Mouse (Mus musculus) liver, adult 2 months (tissue): ENCODE data around the gene Phactr3. TPM values are rescaled to one million over a fixed set of nuclear protein-coding genes. Genes with fewer than 3 reads are reported as not detected.

Experiments
- DNase-seq: peaks from one replicate; pipeline ENCODE4 v3.0.0-alpha.2; 2011; ENCODE audit warnings: low read depth, low spot score; ENCODE audit errors: extremely low read depth
- H3K27ac ChIP-seq: fragments of 200-500 bp; replicated peaks from 2 replicates; pipeline ENCODE4 v1.5.1; 2012; ENCODE audit warnings: low read depth, mild to moderate bottlenecking, control low read depth, inconsistent platforms, low read length; ENCODE audit not compliant: insufficient read depth
- H3K27me3 ChIP-seq: fragments of 200-500 bp; 2 replicates; pipeline ENCODE4 v1.6.1; 2012; ENCODE audit warnings: mild to moderate bottlenecking, moderate library complexity, low read length, inconsistent platforms; ENCODE audit not compliant: control insufficient read depth, insufficient read depth
- H3K36me3 ChIP-seq: fragments of 200-500 bp; 2 replicates; pipeline ENCODE4 v1.6.1; 2012; ENCODE audit warnings: low read length, inconsistent platforms; ENCODE audit not compliant: control insufficient read depth, insufficient read depth
- H3K4me1 ChIP-seq: fragments of 200-500 bp; 2 replicates; pipeline ENCODE4 v1.6.1; 2011; ENCODE audit warnings: low read length; ENCODE audit not compliant: control insufficient read depth, insufficient read depth
- H3K4me3 ChIP-seq: fragments of 200-500 bp; 2 replicates; pipeline ENCODE4 v1.5.1; 2011; ENCODE audit warnings: low read depth, mild to moderate bottlenecking, control low read depth, low read length, moderate library complexity; ENCODE audit not compliant: insufficient read depth
- H3K79me2 ChIP-seq: fragments of 200-500 bp; 2 replicates; pipeline ENCODE4 v1.6.1; 2012; ENCODE audit warnings: inconsistent platforms, mild to moderate bottlenecking, low read length, moderate library complexity; ENCODE audit not compliant: control insufficient read depth, insufficient read depth
- H3K9ac ChIP-seq: fragments of 200-500 bp; 2 replicates; pipeline ENCODE4 v1.6.1; 2012; ENCODE audit warnings: low read depth, mild to moderate bottlenecking, control low read depth, inconsistent platforms, low read length
- CTCF ChIP-seq: fragments of 200-500 bp; IDR thresholded peaks from 2 replicates; pipeline ENCODE4 v1.5.1; 2011; ENCODE audit warnings: low read depth, low read length, control low read depth
- POLR2A ChIP-seq: fragments of 200-500 bp; IDR thresholded peaks from 2 replicates; pipeline ENCODE4 v1.6.1; 2011; ENCODE audit warnings: low read length, control low read depth; ENCODE audit not compliant: insufficient read depth; ENCODE audit errors: extremely low read depth
- WGBS: fragments of 180-500 bp; shearing (Covaris S2); methylation state at CpG from one replicate; pipeline ENCODE4 v1.1.7; 2018; 5-methylcytosine and 5-hydroxymethylcytosine counted together
- polyA plus RNA-seq: library from polyadenylated mRNA; depleted of rRNA; stranded (reverse); fragments of >200 nt; gene quantifications from 2 replicates; pipeline ENCODE4 v1.2.3, GENCODE M21; 2012
- total RNA-seq: library from RNA; depleted of rRNA; stranded (reverse); fragments of >200 nt; gene quantifications from 2 replicates; pipeline ENCODE4 v1.2.3, GENCODE M21; 2014

The Phactr3 gene
- total and polyA plus RNA-seq, 2 experiments = not detected

DNA sequence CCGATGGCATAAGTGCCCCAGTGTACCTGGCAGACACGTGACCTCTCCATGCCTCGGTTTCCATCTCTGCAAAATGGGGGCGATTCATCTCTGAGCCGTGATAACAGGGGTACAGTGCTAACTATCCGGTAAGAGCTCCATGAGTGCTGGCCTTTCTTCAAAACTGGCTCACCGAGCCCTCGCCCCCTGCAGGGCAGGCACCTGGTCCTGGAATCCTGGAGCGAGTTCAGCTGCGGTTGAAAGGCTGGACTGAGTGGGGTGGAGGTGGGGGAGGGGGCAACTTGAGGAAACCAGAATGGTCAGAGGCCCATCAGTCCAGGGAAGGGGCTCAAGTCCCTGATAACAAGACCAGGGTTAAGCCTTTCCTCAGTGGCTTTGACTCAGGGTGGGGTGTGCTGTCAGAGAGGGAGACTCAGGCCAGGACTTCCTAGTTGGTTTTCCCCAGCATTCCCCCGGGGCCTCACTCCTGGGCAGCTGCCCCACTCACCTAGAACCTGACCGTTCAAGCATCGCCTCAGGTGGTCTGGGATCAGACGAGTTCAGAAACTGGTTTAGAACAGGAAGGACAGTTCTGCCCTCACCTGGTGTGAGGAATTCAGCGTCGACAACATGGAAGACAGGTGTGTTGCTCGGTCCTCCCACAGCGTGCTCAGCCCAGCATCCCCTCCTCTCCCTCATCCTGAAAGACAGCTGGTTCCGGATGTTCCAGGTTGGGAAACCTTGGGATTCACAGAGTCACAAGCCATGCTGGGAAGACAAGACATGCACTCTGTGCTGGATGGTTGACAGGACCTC is 983 bp downstream of the Phactr3 start:
- Histone ChIP-seq H3K27me3 (peaks cover 4% of the 10 kb centered on the region; the same call in 1 of the 2 replicates), H3K36me3 (no peaks in the 10 kb centered on the region), H3K27ac (no peak overlapping the region), H3K4me3 (no peak overlapping the region), H3K79me2 (no peaks in the 10 kb centered on the region), H3K9ac (no peak overlapping the region), H3K4me1 (no peaks in the 10 kb centered on the region)
- WGBS = 17% methylated on average over 19 of the region's 19 CpGs
- no peak for DNase-seq
- TF ChIP-seq CTCF = no peak
- TF ChIP-seq POLR2A = no peak

DNA sequence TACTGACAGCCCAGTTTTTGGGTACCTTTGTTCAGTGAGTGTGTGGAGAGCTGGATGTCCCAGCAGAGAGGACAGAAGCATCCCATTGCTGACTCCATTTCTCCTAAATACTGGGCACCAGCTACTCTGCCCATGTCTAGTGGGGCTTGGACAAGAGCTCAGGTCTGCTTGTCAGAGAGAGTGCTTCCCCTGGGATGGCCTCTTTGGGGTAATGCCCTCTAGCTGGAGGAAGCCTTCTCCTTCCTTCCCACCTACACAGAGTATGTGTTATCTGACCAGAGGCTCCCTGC is 1.5 kb downstream of the Phactr3 start:
- Histone ChIP-seq H3K4me1 (no peaks in the 10 kb centered on the region), H3K27ac (no peak overlapping the region), H3K79me2 (no peaks in the 10 kb centered on the region), H3K27me3 (peaks cover 4% of the 10 kb centered on the region; the same call in 1 of the 2 replicates), H3K36me3 (no peaks in the 10 kb centered on the region), H3K4me3 (no peak overlapping the region), H3K9ac (no peak overlapping the region)
- no peak for DNase-seq
- TF ChIP-seq POLR2A = no peak
- no peak for TF ChIP-seq CTCF

- H3K4me1 ChIP-seq = no peaks in the 10 kb centered on the region
- no peak overlapping the region for H3K4me3 ChIP-seq
- TF ChIP-seq CTCF (no peak), POLR2A (no peak)
- 79% methylated on average over 8 of the region's 8 CpGs for WGBS
- no peaks in the 10 kb centered on the region for H3K36me3 ChIP-seq
- H3K9ac ChIP-seq = no peak overlapping the region
- peaks cover 4% of the 10 kb centered on the region; the same call in 1 of the 2 replicates for H3K27me3 ChIP-seq
- H3K79me2 ChIP-seq = no peaks in the 10 kb centered on the region
- no peak for DNase-seq
- no peak overlapping the region for H3K27ac ChIP-seq
Observed at GRCm38 (mm10) chr2:178120651-178121374, 2.0 kb downstream of the Phactr3 start.

GRCm38 (mm10) chr2:178121375-178121688 is 2.6 kb downstream of the Phactr3 start:
- no peak overlapping the region for H3K4me3 ChIP-seq
- TF ChIP-seq CTCF (no peak), POLR2A (no peak)
- no peak overlapping the region for H3K9ac ChIP-seq
- no peaks in the 10 kb centered on the region for H3K79me2 ChIP-seq
- no peaks in the 10 kb centered on the region for H3K4me1 ChIP-seq
- peaks cover 4% of the 10 kb centered on the region; the same call in 1 of the 2 replicates for H3K27me3 ChIP-seq
- no peak overlapping the region for H3K27ac ChIP-seq
- no peak for DNase-seq
- WGBS = 63% methylated on average over 2 of the region's 2 CpGs
- no peaks in the 10 kb centered on the region for H3K36me3 ChIP-seq

- Histone ChIP-seq H3K4me1 (no peaks in the 10 kb centered on the region), H3K79me2 (no peaks in the 10 kb centered on the region), H3K27me3 (peaks cover 4% of the 10 kb centered on the region; the same call in 1 of the 2 replicates), H3K27ac (no peak overlapping the region), H3K36me3 (no peaks in the 10 kb centered on the region), H3K4me3 (no peak overlapping the region), H3K9ac (no peak overlapping the region)
- 38% methylated on average over 4 of the region's 4 CpGs for WGBS
- no peak for DNase-seq
- TF ChIP-seq POLR2A (no peak), CTCF (no peak)
Observed at GRCm38 (mm10) chr2:178121946-178122665, 3.3 kb downstream of the Phactr3 start.

DNA sequence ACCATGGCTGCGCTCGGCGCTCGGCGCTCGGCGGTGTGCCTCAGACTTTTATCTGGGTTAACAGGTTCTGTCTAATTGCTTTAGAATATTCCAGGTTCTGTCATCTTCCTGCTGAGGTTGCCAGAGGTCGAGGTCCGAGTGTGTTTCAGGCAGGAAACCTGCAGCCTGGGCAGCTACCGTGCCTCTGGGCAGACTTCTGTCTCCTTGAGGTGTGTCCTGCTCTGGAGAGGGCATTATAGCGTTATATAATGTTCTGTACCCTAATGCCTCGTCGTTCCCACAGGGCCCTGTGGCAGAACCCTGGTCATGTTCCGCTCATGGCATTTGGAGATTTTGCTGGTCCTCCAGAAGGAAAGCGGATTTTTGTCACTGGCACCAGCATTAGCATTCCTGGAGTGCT is 4.7 kb downstream of the Phactr3 start:
- Histone ChIP-seq H3K4me1 (no peaks in the 10 kb centered on the region), H3K9ac (no peak overlapping the region), H3K27ac (no peak overlapping the region), H3K36me3 (no peaks in the 10 kb centered on the region), H3K27me3 (peaks cover 4% of the 10 kb centered on the region; the same call in 1 of the 2 replicates), H3K4me3 (no peak overlapping the region), H3K79me2 (no peaks in the 10 kb centered on the region)
- WGBS = 68% methylated on average over 15 of the region's 15 CpGs
- TF ChIP-seq POLR2A = no peak
- no peak for TF ChIP-seq CTCF
- DNase-seq = no peak
